Mouse (Mus musculus) right cerebral cortex, postnatal 14 days (tissue): ENCODE measurements around the gene Cmtm6.
"Not testable (repeated sequence)": the region's sequence is repeated elsewhere in the genome, so short reads cannot be mapped to it uniquely, and the experiment has no call there.

Experiments used
- DNase-seq: peaks from one replicate; pipeline ENCODE4 v3.0.0; 2022

Gene Cmtm6

GRCm38 (mm10) chr9:114731011-114731755, at the start of gene Cmtm6:
Cmtm6 (plus strand) TSS chr9:114731116.
- peak; percentile 96 for DNase-seq

GRCm38 (mm10) chr9:114682193-114682592, 48.7 kb upstream of the Cmtm6 start:
- no peak for DNase-seq

GRCm38 (mm10) chr9:114686245-114686644, 44.7 kb upstream of the Cmtm6 start:
- no peak for DNase-seq

DNA sequence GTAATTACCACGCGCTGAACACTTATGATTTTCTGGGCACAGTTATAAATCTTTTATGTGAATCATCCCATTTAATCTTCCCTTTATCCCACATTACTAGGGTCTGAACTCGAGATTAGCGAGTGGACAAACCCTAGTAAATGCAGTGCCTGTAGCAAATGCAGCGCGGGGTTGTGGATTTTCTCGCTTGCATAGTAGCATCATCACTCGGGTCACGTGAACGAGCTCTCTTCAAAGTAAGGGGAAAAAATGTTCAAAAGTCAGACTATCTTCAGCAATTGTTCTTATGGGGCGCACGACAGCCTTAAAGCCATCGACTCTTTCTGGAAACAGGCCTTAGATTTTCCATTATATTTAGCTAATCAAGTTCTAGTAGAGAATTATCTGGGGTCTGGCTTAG, 43.3 kb upstream of the Cmtm6 start:
- no peak for DNase-seq

DNA sequence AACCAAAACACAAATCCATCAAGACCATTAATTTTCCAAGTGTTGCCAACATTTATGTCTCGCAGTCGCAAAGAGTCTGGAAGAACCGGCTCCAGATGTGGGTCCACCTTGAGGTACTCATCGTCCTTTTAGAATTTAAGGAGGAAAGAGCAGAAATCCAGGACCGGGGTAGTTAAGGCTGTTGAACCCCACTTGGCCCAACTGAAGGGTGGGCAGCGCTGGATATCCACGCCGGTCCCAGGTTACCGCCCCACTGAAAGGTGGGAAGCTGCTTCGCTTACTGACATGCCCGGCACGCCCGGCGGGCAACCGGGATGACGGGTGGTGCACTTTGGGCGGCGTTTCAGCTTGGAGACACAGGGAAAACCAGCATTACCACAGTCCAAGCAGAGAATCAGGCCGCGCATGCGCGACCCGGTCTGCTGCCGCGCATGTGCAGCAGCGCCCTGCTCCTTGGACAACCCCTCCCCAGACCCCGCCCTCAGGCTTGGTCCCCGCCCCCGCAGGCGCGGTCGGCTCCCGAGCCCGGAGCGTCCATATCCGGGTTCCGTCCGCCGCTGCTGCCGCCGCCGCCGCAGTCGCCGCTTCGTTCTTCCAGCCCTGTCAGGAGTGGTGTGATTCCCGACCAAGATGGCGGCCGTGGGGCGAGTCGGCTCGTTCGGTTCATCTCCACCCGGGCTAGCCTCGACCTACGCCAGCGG, 42.5 kb upstream of the Cmtm6 start, which contains the start of gene Dync1li1:
Gene Dync1li1 (plus strand): TSS at position 539 of the 701 bp plus-strand sequence.
- DNase-seq: peak; percentile 96

DNA sequence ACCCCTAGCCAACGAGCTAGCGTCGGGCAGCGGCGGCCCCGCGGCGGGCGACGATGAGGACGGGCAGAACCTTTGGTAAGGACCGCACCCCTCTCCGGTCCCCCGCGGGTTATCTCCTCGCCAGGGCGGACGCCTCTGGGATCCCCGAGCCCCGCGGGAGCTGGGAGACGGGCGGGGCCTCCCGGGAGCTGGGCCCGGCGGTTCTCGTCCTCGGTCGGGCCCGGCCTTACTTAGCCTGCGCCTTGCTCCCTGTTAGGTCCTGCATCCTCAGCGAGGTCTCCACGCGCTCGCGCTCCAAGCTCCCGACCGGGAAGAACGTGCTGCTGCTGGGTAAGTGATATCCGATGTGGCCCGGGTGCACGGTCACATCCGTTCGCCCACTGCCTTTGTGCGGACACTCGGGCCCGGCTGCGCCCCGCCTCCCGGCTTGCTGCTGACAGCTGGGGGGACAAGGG, 41.9 kb upstream of the Cmtm6 start:
- DNase-seq: peak; percentile 46

DNA sequence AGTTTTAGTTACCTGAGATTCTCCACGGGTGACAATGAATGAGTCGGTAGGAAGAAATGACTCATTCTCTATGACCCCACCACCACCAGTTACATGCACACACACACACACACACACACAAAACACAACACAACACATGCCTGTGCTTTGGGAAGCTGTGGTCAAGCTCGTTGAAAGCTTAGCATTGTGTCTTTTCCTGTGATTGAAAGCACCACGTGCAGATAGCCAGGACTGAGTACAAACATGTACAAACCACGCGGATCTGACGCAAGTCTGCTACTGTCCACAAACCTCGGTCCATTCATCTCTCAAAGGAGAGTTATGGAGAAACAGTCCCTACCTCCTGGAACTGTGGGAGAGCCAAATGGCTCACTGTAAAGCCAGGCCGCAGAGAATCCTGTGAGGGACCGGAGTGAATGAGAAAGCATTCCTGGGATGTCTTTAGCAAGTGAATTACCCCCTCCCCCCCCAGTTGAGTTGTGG, 40.8 kb upstream of the Cmtm6 start:
- DNase-seq: no peak

GRCm38 (mm10) chr9:114691112-114691511, 39.8 kb upstream of the Cmtm6 start:
- no peak for DNase-seq

DNA sequence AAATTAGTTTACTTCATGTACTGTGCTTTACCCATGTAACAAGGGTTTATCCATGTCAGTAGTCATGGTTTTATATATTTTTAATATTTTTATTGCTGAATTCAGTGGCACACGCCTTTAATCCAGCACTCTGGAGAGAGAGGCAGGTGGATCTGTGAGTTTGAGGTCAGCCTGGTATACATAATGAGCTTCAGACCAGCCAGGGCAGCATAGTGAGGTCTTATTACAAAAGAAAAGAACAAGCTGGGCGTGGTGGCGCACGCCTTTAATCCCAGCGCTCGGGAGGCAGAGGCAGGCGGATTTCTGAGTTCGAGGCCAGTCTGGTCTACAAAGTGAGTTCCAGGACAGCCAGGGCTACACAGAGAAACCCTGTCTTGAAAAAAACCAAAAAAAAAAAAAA, 35.3 kb upstream of the Cmtm6 start:
- DNase-seq: not testable (repeated sequence)

DNA sequence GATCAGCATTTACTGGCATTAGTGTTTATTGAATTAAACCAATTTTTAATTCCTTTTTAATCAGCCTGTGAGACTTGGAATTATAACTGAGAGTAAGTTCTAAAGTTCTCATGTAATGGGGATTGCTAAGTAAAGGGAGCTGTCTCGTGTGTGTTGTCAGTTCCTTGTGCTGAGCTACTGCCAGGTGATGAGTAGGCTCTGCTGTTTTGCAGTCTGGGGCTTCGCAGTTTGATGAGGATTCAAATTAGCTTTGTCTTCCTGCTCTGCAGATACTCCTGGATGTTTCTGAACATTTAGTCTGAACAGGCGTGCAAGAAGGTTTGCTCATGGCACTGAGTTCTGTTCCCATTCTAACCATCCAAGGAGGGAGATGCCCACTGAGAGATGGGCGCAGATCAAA, 33.8 kb upstream of the Cmtm6 start:
- DNase-seq: no peak

GRCm38 (mm10) chr9:114697926-114698325, 33.0 kb upstream of the Cmtm6 start:
- no peak for DNase-seq

- no peak for DNase-seq
These were observed 31.7 kb upstream of the Cmtm6 start for GRCm38 (mm10) chr9:114699262-114699661.

DNA sequence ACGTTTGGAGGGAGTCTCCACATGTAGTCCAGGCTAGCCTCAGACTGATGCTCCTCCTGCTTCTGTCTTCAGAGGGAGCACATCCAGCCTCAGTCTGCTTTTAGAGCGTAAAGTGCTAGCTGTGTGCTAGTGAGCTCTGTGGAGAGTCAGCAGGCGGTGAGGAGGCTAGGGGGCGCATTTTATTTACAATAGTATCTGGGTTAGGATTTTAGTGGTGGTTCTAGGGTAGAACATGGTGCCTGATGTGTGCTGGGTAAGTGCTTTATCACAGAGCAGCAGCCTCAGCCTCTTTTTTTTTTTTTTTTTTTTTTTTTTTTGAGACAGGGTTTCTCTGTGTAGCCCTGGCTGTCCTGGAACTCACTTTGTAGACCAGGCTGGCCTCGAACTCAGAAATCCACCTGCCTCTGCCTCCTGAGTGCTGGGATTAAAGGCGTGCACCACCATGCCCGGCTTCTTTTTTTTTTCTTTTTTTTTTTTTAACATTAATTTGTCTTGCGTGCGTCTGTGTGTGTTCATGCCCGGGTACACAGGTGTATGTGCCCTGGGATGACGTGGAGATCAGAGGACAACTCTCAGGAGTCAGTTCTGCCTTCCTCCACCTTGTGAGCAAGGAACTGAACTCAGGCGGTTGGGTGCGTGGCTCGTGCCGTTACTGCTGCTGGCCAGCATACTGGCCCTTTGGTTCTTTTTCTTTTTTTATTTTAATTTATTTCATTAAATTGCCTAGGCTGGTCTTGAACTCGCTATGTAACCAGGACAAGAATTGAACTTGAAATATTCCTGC, 30.8 kb upstream of the Cmtm6 start:
- DNase-seq: no peak

DNA sequence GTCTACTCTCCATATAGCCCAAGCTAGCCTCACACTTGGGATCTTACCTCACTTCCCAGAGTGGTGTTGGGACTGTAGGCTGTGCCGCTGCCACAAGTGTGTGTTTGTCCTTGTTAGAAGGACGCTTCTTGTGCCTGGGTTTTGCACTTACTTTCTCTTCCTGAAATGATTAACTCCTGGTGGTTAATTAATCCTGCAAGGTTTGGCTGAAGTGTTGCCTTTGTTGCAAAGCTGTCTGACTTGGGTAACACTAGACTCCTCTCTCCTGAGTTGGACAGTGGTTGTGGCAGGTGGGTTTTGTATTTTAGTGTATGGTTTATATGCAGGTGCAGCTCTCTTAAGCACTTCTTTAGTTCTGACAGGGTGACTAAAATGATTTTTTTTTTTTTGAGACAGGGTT, 29.9 kb upstream of the Cmtm6 start:
- DNase-seq: no peak

DNA sequence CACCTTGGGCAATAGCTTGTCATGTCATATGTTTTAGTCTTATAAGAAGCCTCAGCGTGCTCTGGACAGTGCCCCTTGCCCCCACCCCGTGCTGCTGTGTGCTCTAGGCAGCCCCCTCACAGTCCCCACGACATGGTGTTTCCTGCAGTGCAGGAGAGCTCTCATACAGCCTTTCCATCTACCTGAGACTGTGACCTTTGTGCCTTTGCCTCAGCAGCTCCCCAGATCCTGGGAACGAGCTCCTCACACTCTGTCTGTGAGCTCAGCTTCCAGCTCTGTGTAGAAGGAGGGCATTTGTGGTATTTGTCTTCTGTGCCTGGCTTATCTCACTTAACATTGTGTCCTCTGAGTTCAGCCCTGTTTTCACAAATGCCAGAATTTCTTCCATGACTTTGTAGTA, 29.0 kb upstream of the Cmtm6 start:
- no peak for DNase-seq

DNA sequence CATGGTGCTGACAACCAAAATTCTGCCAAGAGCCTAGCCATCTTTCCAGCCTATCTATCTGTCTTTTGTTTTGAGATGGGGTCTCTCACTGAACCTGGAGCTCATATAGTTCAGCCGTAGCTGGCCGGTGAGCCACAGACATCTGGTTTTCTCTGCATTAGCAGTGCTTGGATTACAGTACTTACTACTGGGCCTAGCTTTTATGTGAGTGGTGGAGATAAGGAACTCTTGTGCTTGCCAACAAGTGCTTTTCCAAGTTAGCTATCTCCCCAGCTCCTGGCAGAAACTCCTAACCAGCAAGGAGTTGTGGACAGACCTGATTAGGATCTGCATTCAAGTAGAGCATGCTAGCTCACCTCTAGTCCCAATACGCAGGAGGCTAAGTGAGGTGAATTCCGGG, 23.1 kb upstream of the Cmtm6 start:
- DNase-seq: no peak

DNA sequence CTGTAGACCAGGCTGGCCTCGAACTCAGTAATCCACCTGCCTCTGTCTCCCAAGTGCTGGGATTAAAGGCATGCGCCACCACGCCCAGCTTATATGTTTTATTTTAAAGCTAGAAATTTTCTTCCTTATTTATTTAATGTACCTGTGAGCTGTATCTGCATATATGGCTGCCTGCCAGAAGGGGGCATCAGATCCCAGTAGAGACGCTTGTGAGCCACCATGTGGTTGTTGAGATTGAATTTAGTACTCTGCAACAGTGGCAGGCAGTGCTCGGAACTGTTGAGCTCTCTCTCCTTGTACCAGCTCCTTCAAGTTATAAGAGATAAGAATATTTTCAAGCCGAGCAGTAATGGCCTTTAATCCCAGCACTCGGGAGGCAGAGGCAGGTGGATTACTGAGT, 20.6 kb upstream of the Cmtm6 start:
- DNase-seq: peak; percentile 48

DNA sequence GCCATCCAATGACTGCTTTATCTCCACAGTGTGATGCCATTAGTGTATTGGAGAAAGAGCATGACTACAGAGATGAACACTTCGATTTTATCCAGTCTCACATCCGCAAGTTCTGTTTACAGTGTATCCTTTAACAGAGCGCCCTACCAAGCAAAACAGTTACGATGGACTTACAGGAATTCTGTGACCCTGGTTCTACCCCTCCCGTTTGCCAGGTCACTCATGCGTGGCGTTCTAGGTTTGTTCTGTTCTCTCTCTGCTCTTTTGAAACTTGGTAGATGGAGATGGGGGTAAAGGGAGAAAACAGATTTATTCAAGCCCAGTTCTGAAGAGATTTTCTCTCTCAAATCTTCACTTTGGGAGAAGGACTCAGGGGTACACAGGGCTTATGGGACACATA, 17.4 kb upstream of the Cmtm6 start:
- no peak for DNase-seq

DNA sequence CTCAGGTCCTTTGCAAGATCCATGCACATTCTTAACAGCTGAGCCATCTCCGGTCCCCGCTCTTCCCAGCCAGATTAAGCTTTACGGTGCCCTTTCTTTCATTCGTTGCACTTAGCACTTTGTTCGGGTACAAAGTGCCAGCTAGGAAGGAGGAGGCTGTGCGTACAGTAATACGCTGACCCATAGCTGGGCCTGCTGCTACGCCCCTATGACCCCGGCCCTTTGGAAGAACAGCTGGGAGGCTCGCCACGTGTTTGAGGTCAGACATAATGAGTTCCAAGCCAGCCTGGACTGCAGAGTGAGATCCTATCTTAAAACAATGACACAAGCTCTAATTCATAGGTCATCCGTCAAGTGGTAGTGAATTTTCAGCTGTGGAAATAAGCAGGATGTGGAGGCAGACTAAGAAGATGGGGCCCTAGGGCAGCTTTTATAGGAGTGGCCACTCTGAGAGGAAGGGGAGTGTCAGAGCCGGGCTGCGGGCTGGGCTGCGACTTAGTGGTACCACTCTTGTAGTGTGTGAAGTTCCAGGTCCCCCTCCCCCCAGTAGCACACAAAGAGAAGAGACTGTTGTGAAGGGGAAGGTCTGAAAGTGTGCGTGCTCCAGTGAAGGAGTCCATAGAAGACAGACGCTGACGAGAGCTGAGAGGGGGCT, 14.1 kb upstream of the Cmtm6 start:
- DNase-seq: no peak

GRCm38 (mm10) chr9:114727315-114727714, 3.6 kb upstream of the Cmtm6 start:
- no peak for DNase-seq

- DNase-seq: not testable (repeated sequence)
These were observed 2.5 kb upstream of the Cmtm6 start for GRCm38 (mm10) chr9:114728432-114728831.

- no peak for DNase-seq
These were observed 758 bp upstream of the Cmtm6 start for GRCm38 (mm10) chr9:114729911-114730805.
